Mouse (Mus musculus) embryonic facial prominence, embryonic 14.5 days (tissue): ENCODE data around the gene Gtf2a2. TPM values are rescaled to one million over a fixed set of nuclear protein-coding genes. Genes with fewer than 3 reads are reported as not detected.
"Not testable (repeated sequence)": the region's sequence is repeated elsewhere in the genome, so short reads cannot be mapped to it uniquely, and the experiment has no call there.

Experiments
- ATAC-seq: fragments of 200-750 bp; cut with Nextera tagmentation; 2 replicates; pipeline ENCODE4 v1.8.0; 2017; ENCODE audit warnings: low read depth, moderate number of reproducible peaks, moderate TSS enrichment
- DNase-seq: peaks from one replicate; pipeline ENCODE4 v3.0.0-alpha.2; 2015; ENCODE audit warnings: low spot score
- H3K27ac ChIP-seq: fragments of 300-500 bp; sonication (generic); replicated peaks from 2 replicates; pipeline ENCODE4 v1.5.1; 2014; ENCODE audit warnings: low read depth, mild to moderate bottlenecking, low read length, moderate library complexity
- H3K27me3 ChIP-seq: fragments of 300-500 bp; sonication (generic); replicated peaks from 2 replicates; pipeline ENCODE4 v1.6.1; 2014; ENCODE audit warnings: low read length; ENCODE audit not compliant: control insufficient read depth, insufficient read depth
- H3K36me3 ChIP-seq: fragments of 300-500 bp; sonication (generic); 2 replicates; pipeline ENCODE4 v1.6.1; 2014; ENCODE audit warnings: low read length, mixed read lengths; ENCODE audit not compliant: control insufficient read depth, insufficient read depth
- H3K4me1 ChIP-seq: fragments of 300-500 bp; sonication (generic); 2 replicates; pipeline ENCODE4 v1.6.1; 2014; ENCODE audit warnings: antibody characterized with exemption, low read length; ENCODE audit not compliant: control insufficient read depth, insufficient read depth
- H3K4me2 ChIP-seq: fragments of 300-500 bp; sonication (generic); 2 replicates; pipeline ENCODE4 v1.6.1; 2014; ENCODE audit warnings: low read depth, mild to moderate bottlenecking, low read length, moderate library complexity, mixed read lengths
- H3K4me3 ChIP-seq: fragments of 300-500 bp; sonication (generic); 2 replicates; pipeline ENCODE4 v1.5.1; 2014; ENCODE audit warnings: low read depth, mild to moderate bottlenecking, low read length
- H3K9ac ChIP-seq: fragments of 300-500 bp; sonication (generic); 2 replicates; pipeline ENCODE4 v1.6.1; 2014; ENCODE audit warnings: low read depth, mild to moderate bottlenecking, low read length, moderate library complexity, mixed read lengths
- H3K9me3 ChIP-seq: fragments of 300-500 bp; sonication (generic); 2 replicates; pipeline ENCODE4 v1.6.1; 2016; ENCODE audit warnings: low read length; ENCODE audit not compliant: control insufficient read depth
- WGBS: fragments of 180-500 bp; shearing (Covaris S2); extraction: QIAGEN DNeasy Blood & Tissue Kit; methylation state at CpG from one replicate; pipeline ENCODE4 v1.1.7; 2014; 5-methylcytosine and 5-hydroxymethylcytosine counted together
- polyA plus RNA-seq: library from polyadenylated mRNA; unstranded; fragments of >200 nt; fragmentation: Nextera tagmentation; extraction: Ambion mirVana; gene quantifications from 2 replicates; pipeline ENCODE4 v1.2.1, GENCODE M21; 2014

The Gtf2a2 gene
- polyA plus RNA-seq, 1 experiment from 2014 or later, result 192 TPM

GRCm38 (mm10) chr9:70009754-70010304 lies 2.5 kb upstream of the Gtf2a2 start:
- Histone ChIP-seq H3K27me3 (no peaks in the 10 kb centered on the region), H3K27ac (no peak overlapping the region), H3K4me3 (no peak overlapping the region), H3K9ac (no peak overlapping the region), H3K36me3 (peaks cover 46% of the 10 kb centered on the region), H3K4me2 (no peak overlapping the region), H3K9me3 (no peaks in the 10 kb centered on the region), H3K4me1 (peaks cover 11% of the 10 kb centered on the region)
- 87% methylated on average over 8 of the region's 8 CpGs for WGBS
- DNase-seq (no peak), ATAC-seq (no peak)

GRCm38 (mm10) chr9:70010781-70011473 lies 1.4 kb upstream of the Gtf2a2 start:
- Histone ChIP-seq H3K4me1 (peaks cover 11% of the 10 kb centered on the region), H3K4me2 (no peak overlapping the region), H3K27me3 (no peaks in the 10 kb centered on the region), H3K9ac (no peak overlapping the region), H3K36me3 (peaks cover 35% of the 10 kb centered on the region), H3K4me3 (no peak overlapping the region), H3K27ac (no peak overlapping the region), H3K9me3 (no peaks in the 10 kb centered on the region)
- DNase-seq, result no peak
- WGBS, result 90% methylated on average over 5 of the region's 5 CpGs
- no peak for ATAC-seq

GRCm38 (mm10) chr9:70011537-70012407 lies 578 bp upstream of the Gtf2a2 start:
- Histone ChIP-seq H3K4me1 (peaks cover 11% of the 10 kb centered on the region), H3K27me3 (no peaks in the 10 kb centered on the region), H3K9me3 (no peaks in the 10 kb centered on the region), H3K4me3 (peak overlapping the region; percentile 92), H3K27ac (peak overlapping the region; percentile 94), H3K4me2 (peak overlapping the region; percentile 78), H3K36me3 (peaks cover 29% of the 10 kb centered on the region), H3K9ac (peak overlapping the region; percentile 96)
- DNase-seq (no peak), ATAC-seq (peak; percentile 21; the same call in 1 of the 2 replicates)
- 58% methylated on average over 14 of the region's 14 CpGs for WGBS

GRCm38 (mm10) chr9:70015632-70016031 lies 3.3 kb downstream of the Gtf2a2 start:
- Histone ChIP-seq H3K4me1 (peaks cover 11% of the 10 kb centered on the region), H3K36me3 (peaks cover 8% of the 10 kb centered on the region), H3K4me2 (no peak overlapping the region), H3K9me3 (no peaks in the 10 kb centered on the region), H3K27ac (no peak overlapping the region), H3K9ac (no peak overlapping the region), H3K4me3 (no peak overlapping the region), H3K27me3 (no peaks in the 10 kb centered on the region)
- 79% methylated on average over 2 of the region's 2 CpGs for WGBS
- DNase-seq (no peak), ATAC-seq (no peak)

- no peak overlapping the region for H3K4me3 ChIP-seq
- DNase-seq, result peak; percentile 33
- no peak for ATAC-seq
- no peak overlapping the region for H3K9ac ChIP-seq
- no peak overlapping the region for H3K27ac ChIP-seq
- peaks cover 30% of the 10 kb centered on the region for H3K36me3 ChIP-seq
- no peaks in the 10 kb centered on the region for H3K27me3 ChIP-seq
- H3K4me2 ChIP-seq, result no peak overlapping the region
- H3K4me1 ChIP-seq, result peaks cover under 1% of the 10 kb centered on the region; the same call in 1 of the 2 replicates
- H3K9me3 ChIP-seq, result no peaks in the 10 kb centered on the region
Measured at GRCm38 (mm10) chr9:70018879-70019278, 6.5 kb downstream of the Gtf2a2 start.

- DNase-seq (no peak), ATAC-seq (no peak)
- H3K36me3 ChIP-seq, result peaks cover 30% of the 10 kb centered on the region
- 74% methylated on average over 1 of the region's 1 CpGs for WGBS
- H3K9me3 ChIP-seq, result no peaks in the 10 kb centered on the region
- no peak overlapping the region for H3K27ac ChIP-seq
- no peaks in the 10 kb centered on the region for H3K27me3 ChIP-seq
- H3K4me3 ChIP-seq, result no peak overlapping the region
- no peak overlapping the region for H3K9ac ChIP-seq
- H3K4me2 ChIP-seq, result no peak overlapping the region
- no peaks in the 10 kb centered on the region for H3K4me1 ChIP-seq
Measured at GRCm38 (mm10) chr9:70021610-70022009, 9.3 kb downstream of the Gtf2a2 start.

GRCm38 (mm10) chr9:70022083-70022482 lies 9.7 kb downstream of the Gtf2a2 start:
- Histone ChIP-seq H3K9ac (no peak overlapping the region), H3K4me3 (no peak overlapping the region), H3K4me2 (no peak overlapping the region), H3K36me3 (peaks cover 30% of the 10 kb centered on the region), H3K27ac (no peak overlapping the region), H3K4me1 (no peaks in the 10 kb centered on the region), H3K9me3 (no peaks in the 10 kb centered on the region), H3K27me3 (no peaks in the 10 kb centered on the region)
- WGBS, result 94% methylated on average over 4 of the region's 4 CpGs
- ATAC-seq (no peak), DNase-seq (no peak)

GRCm38 (mm10) chr9:70023615-70024014 lies 11.3 kb downstream of the Gtf2a2 start:
- H3K4me1 ChIP-seq, H3K4me2 ChIP-seq, H3K4me3 ChIP-seq, H3K27me3 ChIP-seq, H3K27ac ChIP-seq, DNase-seq, H3K9me3 ChIP-seq, H3K9ac ChIP-seq, ATAC-seq: not testable (repeated sequence)
- WGBS, result 64% methylated on average over 1 of the region's 1 CpGs
- H3K36me3 ChIP-seq, result peaks cover 30% of the 10 kb centered on the region
